Mouse (Mus musculus) ES-Bruce4 (cell line): ENCODE measurements around the gene Ptger4. TPM values are rescaled to one million over a fixed set of nuclear protein-coding genes. Genes with fewer than 3 reads are reported as not detected.

Experiments
- H3K27ac ChIP-seq: 2 replicates; pipeline ENCODE4 v1.5.1; 2012; ENCODE audit warnings: low read length, inconsistent platforms; ENCODE audit not compliant: insufficient read depth
- H3K27me3 ChIP-seq: 2 replicates; pipeline ENCODE4 v1.6.1; 2012; ENCODE audit warnings: mild to moderate bottlenecking, low read length, inconsistent platforms; ENCODE audit not compliant: control insufficient read depth, poor library complexity, insufficient read depth, severe bottlenecking
- H3K36me3 ChIP-seq: 2 replicates; pipeline ENCODE4 v1.6.1; 2012; ENCODE audit warnings: inconsistent platforms, mild to moderate bottlenecking, low read length, moderate library complexity; ENCODE audit not compliant: control insufficient read depth, poor library complexity, insufficient read depth, severe bottlenecking
- H3K4me1 ChIP-seq: one replicate; pipeline ENCODE4 v1.8.1; 2011; ENCODE audit warnings: low read length; ENCODE audit not compliant: control insufficient read depth, insufficient read depth
- H3K4me3 ChIP-seq: 2 replicates; pipeline ENCODE4 v1.5.1; 2011; ENCODE audit warnings: low read depth, mild to moderate bottlenecking, low read length
- H3K9ac ChIP-seq: 2 replicates; pipeline ENCODE4 v1.6.1; 2012; ENCODE audit warnings: low read depth, mild to moderate bottlenecking, inconsistent platforms; ENCODE audit not compliant: poor library complexity, severe bottlenecking
- H3K9me3 ChIP-seq: replicated peaks from 2 replicates; pipeline ENCODE4 v1.6.1; 2012; ENCODE audit warnings: mild to moderate bottlenecking, low read length, inconsistent platforms; ENCODE audit not compliant: control insufficient read depth, poor library complexity, insufficient read depth, severe bottlenecking
- CTCF ChIP-seq: IDR thresholded peaks from one replicate; pipeline ENCODE4 v1.8.1; 2011; ENCODE audit warnings: low read depth, low read length
- EP300 ChIP-seq: IDR thresholded peaks from 2 replicates; pipeline ENCODE4 v1.6.1; 2011; ENCODE audit warnings: low read depth, low read length; ENCODE audit not compliant: insufficient read depth
- POLR2A ChIP-seq: IDR thresholded peaks from one replicate; pipeline ENCODE4 v1.8.1; 2011; ENCODE audit warnings: low read length; ENCODE audit not compliant: insufficient read depth
- polyA plus RNA-seq: library from polyadenylated mRNA; stranded (reverse); fragments of >200 nt; gene quantifications from 2 replicates; pipeline ENCODE4 v1.2.4, GENCODE M21; 2011; ENCODE audit warnings: low read depth; ENCODE audit not compliant: missing spikeins, insufficient read depth, insufficient read length

Gene Ptger4
- polyA plus RNA-seq, 1 experiment: 1.3 TPM

DNA sequence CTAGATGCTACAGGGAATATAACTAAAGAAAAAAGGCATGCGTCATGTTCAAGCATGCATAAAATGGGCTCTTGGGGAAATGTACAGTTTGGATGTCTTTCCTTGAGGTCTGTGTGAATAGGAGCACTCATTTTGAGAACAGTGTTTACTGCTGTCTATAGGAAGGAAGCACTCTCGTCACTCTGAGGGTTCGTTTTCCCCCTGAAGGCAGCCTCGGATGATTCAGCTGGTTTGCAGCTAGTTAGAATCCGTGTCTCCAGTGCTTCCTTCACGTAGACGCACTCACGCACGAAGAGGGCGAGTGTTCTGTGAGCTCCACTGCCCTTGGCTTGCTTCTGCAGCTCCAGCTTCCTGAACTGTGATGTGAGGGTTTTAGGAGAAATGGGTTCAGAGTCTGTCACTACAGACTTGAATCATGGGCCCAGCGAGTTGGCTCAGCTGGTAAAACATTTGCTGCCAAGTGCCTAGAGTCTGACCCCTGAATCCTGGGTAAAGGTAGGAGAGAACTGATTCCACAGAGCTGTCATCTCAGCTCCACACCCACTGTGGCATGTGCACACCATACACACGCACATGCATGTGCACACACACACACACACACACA lies 70.7 kb downstream of the Ptger4 start:
- TF ChIP-seq CTCF: no peak
- Histone ChIP-seq H3K9ac (no peak overlapping the region), H3K4me1 (no peaks in the 10 kb centered on the region), H3K4me3 (no peak overlapping the region), H3K36me3 (peaks cover 52% of the 10 kb centered on the region), H3K27ac (no peak overlapping the region), H3K27me3 (no peaks in the 10 kb centered on the region), H3K9me3 (no peaks in the 10 kb centered on the region)

DNA sequence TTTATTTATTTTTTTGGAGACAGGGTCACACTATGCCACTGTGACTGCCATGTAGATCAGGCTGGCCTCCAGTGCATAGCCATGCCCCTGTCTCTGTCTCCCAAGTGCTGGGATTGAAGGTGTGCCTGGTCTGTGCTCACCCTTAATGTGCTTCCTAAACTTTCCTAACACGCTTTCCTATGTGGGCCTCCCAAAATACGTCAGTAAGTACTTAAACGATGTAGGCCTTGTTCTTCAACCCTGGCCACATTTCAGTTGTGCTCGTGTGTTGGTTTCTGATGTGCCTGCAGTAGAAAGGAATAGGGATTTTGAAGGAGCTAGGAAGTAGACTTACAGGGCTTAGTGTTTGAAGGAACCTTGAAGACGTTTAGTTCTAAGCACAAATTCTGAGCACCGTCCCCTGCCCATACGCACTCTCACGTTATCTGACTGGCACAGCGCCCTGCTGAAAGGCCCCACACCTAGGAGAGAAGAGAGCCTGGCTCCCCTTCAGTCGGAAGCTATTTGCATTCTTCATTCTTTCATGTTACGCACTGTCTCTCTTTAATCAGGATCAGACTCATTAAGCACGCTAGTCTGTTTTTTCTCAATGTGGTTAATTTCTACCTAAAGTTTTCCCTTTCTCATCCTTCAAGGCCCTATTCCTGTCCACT lies 78.7 kb downstream of the Ptger4 start:
- Histone ChIP-seq H3K4me1 (no peaks in the 10 kb centered on the region), H3K27ac (no peak overlapping the region), H3K36me3 (peaks cover 32% of the 10 kb centered on the region), H3K9me3 (no peaks in the 10 kb centered on the region), H3K4me3 (no peak overlapping the region), H3K9ac (no peak overlapping the region), H3K27me3 (no peaks in the 10 kb centered on the region)
- TF ChIP-seq EP300 (no peak), CTCF (no peak), POLR2A (no peak)

DNA sequence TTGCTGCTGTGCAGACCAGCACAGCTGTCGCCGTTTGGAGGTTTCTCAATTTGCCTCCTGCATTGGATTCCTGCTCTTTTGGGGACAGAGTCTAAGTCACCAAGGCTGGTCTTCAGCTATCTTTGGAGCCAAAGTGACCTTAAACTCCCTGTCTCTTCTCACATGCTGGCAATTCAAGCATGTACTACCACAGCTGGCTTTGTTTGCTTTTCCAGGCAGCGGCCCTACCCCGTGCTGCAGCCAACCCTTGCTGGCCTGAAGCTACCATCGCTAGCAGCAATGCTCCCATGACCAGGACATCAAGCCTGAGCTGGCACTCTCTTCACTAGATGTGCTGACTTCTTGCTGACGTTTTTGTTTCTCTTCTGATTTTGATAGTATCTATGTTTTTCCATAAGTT lies 85.2 kb downstream of the Ptger4 start:
- no peaks in the 10 kb centered on the region for H3K27me3 ChIP-seq
- no peaks in the 10 kb centered on the region for H3K9me3 ChIP-seq
- TF ChIP-seq EP300: no peak
- no peak for TF ChIP-seq CTCF
- TF ChIP-seq POLR2A: no peak
- H3K27ac ChIP-seq: no peak overlapping the region
- H3K4me1 ChIP-seq: no peaks in the 10 kb centered on the region
- H3K9ac ChIP-seq: no peak overlapping the region
- H3K36me3 ChIP-seq: peaks cover 7% of the 10 kb centered on the region
- no peak overlapping the region for H3K4me3 ChIP-seq

DNA sequence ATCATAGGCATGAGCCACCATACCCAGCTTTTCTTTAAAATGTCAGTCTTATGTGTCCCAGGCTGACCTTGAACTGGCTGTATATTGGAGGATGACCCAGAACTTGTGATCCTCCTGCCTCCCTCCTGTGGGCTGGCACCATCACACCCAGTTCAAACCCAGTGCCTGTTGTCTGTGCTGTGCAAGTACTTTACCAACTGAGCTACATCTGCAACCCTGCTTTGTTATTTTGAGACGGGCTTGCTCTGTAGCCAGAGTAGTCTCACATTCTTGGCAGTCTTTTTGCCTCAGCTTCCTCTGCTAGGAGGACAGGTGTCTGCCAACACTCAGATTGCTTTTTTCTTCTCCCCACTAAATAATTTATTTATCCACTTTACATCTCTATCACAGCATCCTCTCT lies 86.6 kb downstream of the Ptger4 start:
- Histone ChIP-seq H3K36me3 (peaks cover 5% of the 10 kb centered on the region), H3K4me1 (no peaks in the 10 kb centered on the region), H3K27ac (no peak overlapping the region), H3K9me3 (no peaks in the 10 kb centered on the region), H3K4me3 (no peak overlapping the region), H3K27me3 (no peaks in the 10 kb centered on the region), H3K9ac (no peak overlapping the region)
- TF ChIP-seq EP300 (no peak), POLR2A (no peak), CTCF (no peak)

Other genes with a start within 250 kb of the Ptger4 start
- gene C7, start 180.4 kb downstream of the Ptger4 start, polyA plus RNA-seq: 0.24 TPM in 1 of 2 replicates, not detected in the other
- 0.67 and 0.82 TPM in 2 replicates for gene Card6, start 135.6 kb downstream of the Ptger4 start, polyA plus RNA-seq
- gene Rpl37, start 127.5 kb downstream of the Ptger4 start, polyA plus RNA-seq: 685 and 750 TPM in 2 replicates
- 24.6 and 26.0 TPM in 2 replicates for gene Prkaa1, start 100.3 kb downstream of the Ptger4 start, polyA plus RNA-seq
- gene Ttc33, start 58.7 kb downstream of the Ptger4 start, polyA plus RNA-seq: 22.8 and 29.6 TPM in 2 replicates